Mouse (Mus musculus) midbrain, embryonic 14.5 days (tissue): ENCODE data around the gene Tspo. TPM values are rescaled to one million over a fixed set of nuclear protein-coding genes. Genes with fewer than 3 reads are reported as not detected.

Source experiments
- ATAC-seq: fragments of 200-750 bp; cut with Nextera tagmentation; 2 replicates; pipeline ENCODE4 v1.8.0; 2017; ENCODE audit warnings: moderate number of reproducible peaks, moderate library complexity; ENCODE audit not compliant: low FRiP score, low TSS enrichment
- DNase-seq: peaks from one replicate; pipeline ENCODE4 v3.0.0-alpha.2; 2015
- H3K27ac ChIP-seq: fragments of 300-500 bp; sonication (generic); replicated peaks from 2 replicates; pipeline ENCODE4 v1.5.1; 2014; ENCODE audit warnings: mild to moderate bottlenecking, low read depth, low read length, moderate library complexity
- H3K27me3 ChIP-seq: fragments of 300-500 bp; sonication (generic); 2 replicates; pipeline ENCODE4 v1.6.1; 2014; ENCODE audit warnings: low read length, control low read depth, mixed read lengths; ENCODE audit not compliant: control insufficient read depth, insufficient read depth
- H3K36me3 ChIP-seq: fragments of 300-500 bp; sonication (generic); 2 replicates; pipeline ENCODE4 v1.6.1; 2014; ENCODE audit warnings: low read length, control low read depth; ENCODE audit not compliant: control insufficient read depth, insufficient read depth
- H3K4me1 ChIP-seq: fragments of 300-500 bp; sonication (generic); 2 replicates; pipeline ENCODE4 v1.6.1; 2014; ENCODE audit warnings: mild to moderate bottlenecking, antibody characterized with exemption, low read length, control low read depth; ENCODE audit not compliant: control insufficient read depth, insufficient read depth
- H3K4me2 ChIP-seq: fragments of 300-500 bp; sonication (generic); 2 replicates; pipeline ENCODE4 v1.6.1; 2014; ENCODE audit warnings: mild to moderate bottlenecking, low read length, moderate library complexity
- H3K4me3 ChIP-seq: fragments of 300-500 bp; sonication (generic); replicated peaks from 2 replicates; pipeline ENCODE4 v1.5.1; 2014; ENCODE audit warnings: low read depth, low read length
- H3K9ac ChIP-seq: fragments of 300-500 bp; sonication (generic); replicated peaks from 2 replicates; pipeline ENCODE4 v1.6.1; 2014; ENCODE audit warnings: mild to moderate bottlenecking, low read length, moderate library complexity
- H3K9me3 ChIP-seq: fragments of 300-500 bp; sonication (generic); 2 replicates; pipeline ENCODE4 v1.6.1; 2016; ENCODE audit warnings: low read length, control low read depth, mixed read lengths; ENCODE audit not compliant: control insufficient read depth
- WGBS: fragments of 180-500 bp; shearing (Covaris S2); extraction: QIAGEN DNeasy Blood & Tissue Kit; methylation state at CpG from one replicate; pipeline ENCODE4 v1.1.7; 2014; 5-methylcytosine and 5-hydroxymethylcytosine counted together
- polyA plus RNA-seq: library from polyadenylated mRNA; unstranded; fragments of >200 nt; fragmentation: Nextera tagmentation; extraction: Ambion mirVana; gene quantifications from 2 replicates; pipeline ENCODE4 v1.2.1, GENCODE M21; 2014

The Tspo gene
- polyA plus RNA-seq, 1 experiment from 2014 or later: 12.2 TPM

DNA sequence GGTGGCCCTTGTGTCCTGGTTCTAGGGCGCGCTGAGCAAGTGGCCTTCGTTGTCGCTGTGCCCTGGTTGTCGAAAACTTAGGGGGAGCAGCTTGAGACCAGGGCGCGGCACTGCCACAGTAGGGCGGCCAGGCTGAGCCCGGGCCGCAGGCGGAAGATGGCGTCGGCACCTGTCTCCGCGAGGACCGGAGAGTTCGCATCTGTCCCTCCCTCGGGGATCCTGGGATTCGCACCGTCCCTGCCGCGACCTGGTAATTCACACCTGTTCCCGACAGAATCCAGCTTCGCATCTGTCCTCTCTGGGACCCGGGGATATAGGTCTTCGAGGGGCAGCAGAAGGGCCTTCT lies 36.3 kb upstream of the Tspo start:
- Histone ChIP-seq H3K36me3 (no peaks in the 10 kb centered on the region), H3K9me3 (no peaks in the 10 kb centered on the region), H3K4me2 (peak overlapping the region; percentile 87), H3K4me1 (peaks cover 4% of the 10 kb centered on the region; the same call in 1 of the 2 replicates), H3K27me3 (peaks cover 32% of the 10 kb centered on the region), H3K27ac (no peak overlapping the region), H3K4me3 (peak overlapping the region; percentile 42), H3K9ac (peak overlapping the region; percentile 42; the same call in 1 of the 2 replicates)
- under 1% methylated on average over 26 of the region's 26 CpGs for WGBS
- ATAC-seq (no peak), DNase-seq (peak; percentile 42)

DNA sequence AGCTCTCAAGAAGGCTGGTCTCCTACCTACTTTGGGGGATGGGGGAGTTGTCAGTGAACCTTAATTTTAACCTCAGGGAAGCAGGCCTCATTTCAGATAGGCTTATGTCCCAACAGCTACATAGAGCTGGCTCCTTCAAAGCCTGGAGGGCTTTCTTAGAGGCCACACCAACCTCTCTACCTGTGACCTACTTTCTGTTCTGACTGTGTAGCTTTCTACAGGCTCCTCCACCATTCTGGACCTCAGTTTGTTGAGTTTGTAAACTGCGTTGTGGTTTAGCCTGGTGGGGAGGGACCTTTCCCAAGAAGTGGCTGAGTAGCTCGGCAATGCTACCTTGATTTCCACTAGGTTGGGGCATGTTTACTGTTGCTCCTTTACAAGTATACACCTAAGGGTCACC lies 35.6 kb upstream of the Tspo start:
- no peak for ATAC-seq
- WGBS: 74% methylated on average over 2 of the region's 2 CpGs
- H3K27me3 ChIP-seq: peaks cover 32% of the 10 kb centered on the region

DNA sequence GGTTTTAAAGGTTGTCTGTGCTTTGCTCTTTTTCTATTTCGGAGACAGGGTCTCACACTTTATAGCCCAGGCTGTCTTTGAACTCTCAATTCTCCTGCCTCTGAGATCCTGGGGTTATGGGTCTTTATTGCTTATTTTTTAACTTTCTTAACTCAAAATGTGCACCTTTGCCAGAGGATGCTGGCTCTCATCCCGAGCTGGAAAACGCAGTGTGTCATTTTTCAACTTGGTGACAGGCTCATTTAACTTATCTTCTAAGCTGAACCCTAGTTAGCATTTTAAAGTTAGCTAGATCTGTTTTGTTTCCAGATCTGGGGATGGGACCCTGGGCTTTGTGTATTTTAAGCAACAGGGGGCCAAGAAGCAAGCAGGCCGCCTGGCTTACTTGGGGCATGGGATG lies 34.5 kb upstream of the Tspo start:
- peaks cover 4% of the 10 kb centered on the region; the same call in 1 of the 2 replicates for H3K4me1 ChIP-seq
- H3K36me3 ChIP-seq: no peaks in the 10 kb centered on the region
- ATAC-seq (no peak), DNase-seq (no peak)
- H3K27me3 ChIP-seq: peaks cover 32% of the 10 kb centered on the region
- H3K27ac ChIP-seq: no peak overlapping the region
- no peaks in the 10 kb centered on the region for H3K9me3 ChIP-seq
- no peak overlapping the region for H3K4me2 ChIP-seq
- no peak overlapping the region for H3K9ac ChIP-seq
- 80% methylated on average over 4 of the region's 4 CpGs for WGBS
- H3K4me3 ChIP-seq: no peak overlapping the region

More for the DNA sequence above, 35.6 kb upstream of the Tspo start:
- H3K36me3 ChIP-seq: no peaks in the 10 kb centered on the region
- H3K27ac ChIP-seq: no peak overlapping the region
- no peak for DNase-seq
- H3K9me3 ChIP-seq: no peaks in the 10 kb centered on the region
- no peak overlapping the region for H3K4me2 ChIP-seq
- peaks cover 4% of the 10 kb centered on the region; the same call in 1 of the 2 replicates for H3K4me1 ChIP-seq
- no peak overlapping the region for H3K4me3 ChIP-seq
- H3K9ac ChIP-seq: no peak overlapping the region

DNA sequence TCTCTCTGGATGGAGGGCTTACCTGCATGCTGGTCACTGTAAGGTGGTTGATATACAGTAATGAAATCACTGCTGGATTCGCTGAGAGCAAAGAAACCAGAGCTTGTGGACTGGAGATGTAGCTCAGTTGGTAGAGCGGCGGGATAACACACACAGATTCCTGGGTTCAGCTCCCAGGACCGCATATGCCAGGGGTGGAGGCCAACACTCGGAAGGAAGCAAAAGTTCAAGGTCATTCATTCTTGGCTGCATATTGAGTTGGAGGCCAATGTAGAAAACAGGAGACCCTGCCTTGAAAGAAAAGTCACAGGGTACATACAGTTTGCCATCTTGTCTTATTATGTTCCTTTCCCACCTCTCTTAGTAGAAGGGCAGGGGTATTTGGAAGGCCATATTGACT lies 33.6 kb upstream of the Tspo start:
- peaks cover 4% of the 10 kb centered on the region; the same call in 1 of the 2 replicates for H3K4me1 ChIP-seq
- no peaks in the 10 kb centered on the region for H3K36me3 ChIP-seq
- peaks cover 31% of the 10 kb centered on the region for H3K27me3 ChIP-seq
- H3K9me3 ChIP-seq: no peaks in the 10 kb centered on the region
- DNase-seq: no peak
- H3K4me2 ChIP-seq: no peak overlapping the region
- H3K9ac ChIP-seq: no peak overlapping the region
- 88% methylated on average over 5 of the region's 5 CpGs for WGBS
- H3K27ac ChIP-seq: no peak overlapping the region
- H3K4me3 ChIP-seq: no peak overlapping the region
- ATAC-seq: no peak

DNA sequence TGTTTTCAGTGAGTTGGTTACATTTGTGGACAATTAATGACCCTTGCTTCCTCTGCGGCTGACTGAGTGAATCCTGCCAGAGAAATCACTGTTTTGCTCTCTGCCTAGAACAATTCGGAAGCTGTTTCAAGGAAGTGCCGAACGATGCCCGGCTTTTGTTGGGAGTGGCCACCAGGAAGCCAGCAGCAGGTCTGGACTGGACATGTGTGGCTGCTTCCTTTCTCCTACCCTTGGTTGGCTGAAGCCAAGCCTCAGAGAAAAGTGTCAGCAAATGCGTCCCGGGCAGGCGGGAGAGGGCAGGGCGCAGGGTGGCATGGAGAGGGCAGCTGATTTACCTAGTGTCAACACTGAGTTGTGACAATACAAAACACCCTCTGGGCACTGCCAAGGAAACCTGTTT lies 33.2 kb upstream of the Tspo start:
- DNase-seq (no peak), ATAC-seq (no peak)
- Histone ChIP-seq H3K9me3 (no peaks in the 10 kb centered on the region), H3K4me3 (no peak overlapping the region), H3K36me3 (no peaks in the 10 kb centered on the region), H3K4me1 (peaks cover 4% of the 10 kb centered on the region; the same call in 1 of the 2 replicates), H3K27me3 (peaks cover 27% of the 10 kb centered on the region), H3K9ac (no peak overlapping the region), H3K4me2 (no peak overlapping the region), H3K27ac (no peak overlapping the region)
- 89% methylated on average over 9 of the region's 9 CpGs for WGBS

DNA sequence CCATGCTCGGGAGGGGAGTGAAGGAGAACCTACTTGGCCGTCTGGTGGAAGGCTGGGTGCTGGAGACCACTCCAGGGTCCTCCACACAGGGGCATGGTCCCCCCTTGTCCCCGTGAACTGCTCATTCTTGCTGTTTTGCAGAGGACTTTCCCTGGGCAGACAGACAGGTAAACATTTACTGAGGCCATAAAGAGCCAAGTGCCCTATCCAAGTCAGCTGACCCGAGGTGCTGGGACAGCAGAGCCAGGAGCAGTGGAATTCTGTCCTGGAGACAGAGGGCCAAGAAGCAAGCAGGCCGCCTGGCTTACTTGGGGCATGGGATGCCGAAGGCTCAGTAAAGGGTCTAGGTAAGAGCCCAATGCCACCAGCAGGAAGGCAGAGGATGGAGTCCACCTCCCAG lies 32.7 kb upstream of the Tspo start:
- no peak overlapping the region for H3K4me3 ChIP-seq
- H3K27me3 ChIP-seq: peaks cover 23% of the 10 kb centered on the region
- no peaks in the 10 kb centered on the region for H3K36me3 ChIP-seq
- H3K9me3 ChIP-seq: no peaks in the 10 kb centered on the region
- 83% methylated on average over 6 of the region's 6 CpGs for WGBS
- no peak overlapping the region for H3K27ac ChIP-seq
- peaks cover 4% of the 10 kb centered on the region; the same call in 1 of the 2 replicates for H3K4me1 ChIP-seq
- no peak overlapping the region for H3K9ac ChIP-seq
- H3K4me2 ChIP-seq: no peak overlapping the region
- DNase-seq: no peak
- no peak for ATAC-seq

DNA sequence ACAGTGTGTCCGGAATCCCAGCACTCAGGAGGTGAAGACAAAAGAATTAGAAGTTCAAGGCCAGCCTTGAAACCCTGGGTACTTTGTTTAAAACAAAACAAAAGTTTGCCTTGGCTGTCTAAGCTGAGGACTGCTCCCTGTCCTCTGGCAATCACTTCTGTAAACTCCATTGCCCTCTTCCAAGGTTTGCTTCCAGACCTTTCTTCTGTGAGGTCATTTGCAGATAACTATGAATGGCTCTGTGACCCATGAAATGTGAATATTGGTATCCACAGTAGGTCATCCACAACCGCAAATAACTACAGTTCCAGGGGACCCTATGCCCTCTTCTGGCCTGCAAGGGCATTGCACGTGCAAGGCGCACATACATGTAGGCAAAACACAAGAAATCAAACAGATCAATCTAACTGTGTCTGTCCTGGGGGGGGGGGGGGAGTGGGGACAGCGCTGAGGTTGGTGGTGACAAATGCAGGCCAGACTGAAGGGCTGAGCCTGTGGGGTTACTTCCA lies 31.4 kb upstream of the Tspo start:
- DNase-seq (no peak), ATAC-seq (no peak)
- H3K4me1 ChIP-seq: peaks cover 2% of the 10 kb centered on the region; the same call in 1 of the 2 replicates
- H3K9ac ChIP-seq: no peak overlapping the region
- no peak overlapping the region for H3K27ac ChIP-seq
- H3K27me3 ChIP-seq: peaks cover 14% of the 10 kb centered on the region
- no peaks in the 10 kb centered on the region for H3K36me3 ChIP-seq
- H3K4me2 ChIP-seq: no peak overlapping the region
- WGBS: 81% methylated on average over 5 of the region's 5 CpGs
- H3K9me3 ChIP-seq: no peaks in the 10 kb centered on the region
- no peak overlapping the region for H3K4me3 ChIP-seq

DNA sequence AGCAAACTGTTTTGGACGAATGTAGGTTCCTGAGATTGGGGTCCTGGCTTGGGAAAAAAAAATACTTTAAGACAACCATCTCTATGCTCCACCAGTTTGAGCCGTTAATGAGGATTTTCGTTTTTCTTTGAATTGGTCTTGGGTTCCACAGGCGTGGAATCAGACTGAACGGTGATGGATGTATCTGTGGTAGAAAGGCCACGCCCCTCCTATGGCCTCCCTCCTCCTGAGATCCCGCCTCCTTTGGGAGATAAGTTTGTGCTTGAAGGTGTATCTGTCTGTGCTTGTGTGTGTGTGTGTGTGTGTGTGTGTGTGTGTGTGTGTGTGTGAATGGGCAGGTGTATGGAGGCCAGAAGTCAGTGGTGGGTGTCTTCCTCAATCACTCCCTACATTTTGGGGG lies 30.8 kb upstream of the Tspo start:
- H3K4me3 ChIP-seq: no peak overlapping the region
- no peak overlapping the region for H3K27ac ChIP-seq
- DNase-seq: no peak
- H3K36me3 ChIP-seq: no peaks in the 10 kb centered on the region
- no peak for ATAC-seq
- WGBS: 83% methylated on average over 7 of the region's 7 CpGs
- no peak overlapping the region for H3K9ac ChIP-seq
- H3K4me2 ChIP-seq: no peak overlapping the region
- H3K9me3 ChIP-seq: no peaks in the 10 kb centered on the region
- H3K4me1 ChIP-seq: no peaks in the 10 kb centered on the region
- H3K27me3 ChIP-seq: peaks cover 8% of the 10 kb centered on the region

DNA sequence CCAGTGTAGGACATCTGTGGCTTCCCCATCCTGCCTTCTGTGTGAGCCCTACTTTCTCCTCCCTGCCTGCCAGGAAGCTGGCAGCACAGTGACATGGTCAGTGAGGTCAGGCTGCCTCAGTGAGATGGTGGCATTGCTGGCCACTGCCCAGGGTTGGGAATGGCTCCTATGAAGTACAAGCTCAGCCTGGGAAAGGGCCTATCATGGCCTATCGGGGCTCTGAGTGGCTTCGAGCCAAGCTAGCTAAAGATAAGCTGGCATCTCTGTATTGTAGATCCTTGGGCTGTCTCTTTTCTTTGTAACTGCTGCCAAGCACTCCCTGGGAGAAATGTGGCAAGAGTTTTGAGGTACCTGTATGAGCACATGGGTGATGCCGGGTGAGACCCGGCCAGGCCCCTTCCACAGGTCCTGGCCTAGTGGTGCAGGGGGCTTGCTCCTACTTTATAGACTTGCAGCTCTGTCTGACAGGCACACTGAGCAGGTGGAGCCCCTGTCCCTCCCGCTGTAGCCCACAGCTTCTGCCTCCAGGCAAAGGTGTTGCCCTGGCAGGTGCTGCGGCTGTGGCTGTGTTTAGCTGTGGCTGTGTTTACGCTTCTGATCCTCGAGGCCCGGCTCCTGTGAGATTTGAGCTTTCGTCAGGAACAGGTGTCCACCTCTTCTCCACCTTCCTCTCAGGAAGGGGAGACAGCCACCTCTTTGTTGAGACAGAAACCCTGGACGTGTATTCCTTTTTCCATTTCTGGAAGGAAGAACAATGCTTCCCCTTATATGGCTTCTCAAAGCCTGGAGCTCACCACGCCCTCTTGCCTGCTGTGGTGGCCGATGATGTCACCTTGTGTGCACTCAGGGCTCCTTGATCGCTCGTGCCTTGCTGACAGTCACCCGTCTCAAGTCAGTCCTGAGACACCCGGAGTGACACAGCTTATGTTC lies 28.2 kb upstream of the Tspo start:
- no peak overlapping the region for H3K27ac ChIP-seq
- no peak overlapping the region for H3K4me2 ChIP-seq
- 83% methylated on average over 17 of the region's 17 CpGs for WGBS
- H3K4me3 ChIP-seq: no peak overlapping the region
- no peak for DNase-seq
- no peak overlapping the region for H3K9ac ChIP-seq
- ATAC-seq: no peak
- H3K4me1 ChIP-seq: no peaks in the 10 kb centered on the region
- no peaks in the 10 kb centered on the region for H3K36me3 ChIP-seq
- no peaks in the 10 kb centered on the region for H3K27me3 ChIP-seq
- H3K9me3 ChIP-seq: no peaks in the 10 kb centered on the region
